Mouse (Mus musculus) midbrain, embryonic 12.5 days (tissue): Measurements from ENCODE around the gene Mtus2. TPM values are rescaled to one million over a fixed set of nuclear protein-coding genes. Genes with fewer than 3 reads are reported as not detected.

Experiments used
- ATAC-seq: fragments of 200-750 bp; cut with Nextera tagmentation; 2 replicates; pipeline ENCODE4 v1.8.0; 2017; ENCODE audit warnings: low read depth, moderate TSS enrichment, moderate library complexity; ENCODE audit not compliant: low FRiP score
- H3K27ac ChIP-seq: fragments of 300-500 bp; sonication (generic); replicated peaks from 2 replicates; pipeline ENCODE4 v1.5.1; 2016; ENCODE audit warnings: mild to moderate bottlenecking
- H3K27me3 ChIP-seq: fragments of 300-500 bp; sonication (generic); 2 replicates; pipeline ENCODE4 v1.6.1; 2016; ENCODE audit warnings: mild to moderate bottlenecking
- H3K36me3 ChIP-seq: fragments of 300-500 bp; sonication (generic); 2 replicates; pipeline ENCODE4 v1.6.1; 2016
- H3K4me1 ChIP-seq: fragments of 300-500 bp; sonication (generic); 2 replicates; pipeline ENCODE4 v1.6.1; 2016
- H3K4me2 ChIP-seq: fragments of 300-500 bp; sonication (generic); replicated peaks from 2 replicates; pipeline ENCODE4 v1.6.1; 2016; ENCODE audit warnings: mild to moderate bottlenecking, moderate library complexity
- H3K4me3 ChIP-seq: fragments of 300-500 bp; sonication (generic); 2 replicates; pipeline ENCODE4 v1.5.1; 2016; ENCODE audit warnings: mild to moderate bottlenecking
- H3K9ac ChIP-seq: fragments of 300-500 bp; sonication (generic); replicated peaks from 2 replicates; pipeline ENCODE4 v1.6.1; 2016; ENCODE audit warnings: mild to moderate bottlenecking, moderate library complexity
- H3K9me3 ChIP-seq: fragments of 300-500 bp; sonication (generic); 2 replicates; pipeline ENCODE4 v1.6.1; 2016; ENCODE audit warnings: mild to moderate bottlenecking
- WGBS: fragments of 180-500 bp; shearing (Covaris S2); methylation state at CpG from one replicate; pipeline ENCODE4 v1.1.7; 2016; 5-methylcytosine and 5-hydroxymethylcytosine counted together
- polyA plus RNA-seq: library from polyadenylated mRNA; unstranded; fragments of >200 nt; fragmentation: Nextera tagmentation; extraction: Ambion mirVana; gene quantifications from 2 replicates; pipeline ENCODE4 v1.2.1, GENCODE M21; 2016

Mtus2 gene
- polyA plus RNA-seq, 1 experiment from 2014 or later, result 25.4 TPM

DNA sequence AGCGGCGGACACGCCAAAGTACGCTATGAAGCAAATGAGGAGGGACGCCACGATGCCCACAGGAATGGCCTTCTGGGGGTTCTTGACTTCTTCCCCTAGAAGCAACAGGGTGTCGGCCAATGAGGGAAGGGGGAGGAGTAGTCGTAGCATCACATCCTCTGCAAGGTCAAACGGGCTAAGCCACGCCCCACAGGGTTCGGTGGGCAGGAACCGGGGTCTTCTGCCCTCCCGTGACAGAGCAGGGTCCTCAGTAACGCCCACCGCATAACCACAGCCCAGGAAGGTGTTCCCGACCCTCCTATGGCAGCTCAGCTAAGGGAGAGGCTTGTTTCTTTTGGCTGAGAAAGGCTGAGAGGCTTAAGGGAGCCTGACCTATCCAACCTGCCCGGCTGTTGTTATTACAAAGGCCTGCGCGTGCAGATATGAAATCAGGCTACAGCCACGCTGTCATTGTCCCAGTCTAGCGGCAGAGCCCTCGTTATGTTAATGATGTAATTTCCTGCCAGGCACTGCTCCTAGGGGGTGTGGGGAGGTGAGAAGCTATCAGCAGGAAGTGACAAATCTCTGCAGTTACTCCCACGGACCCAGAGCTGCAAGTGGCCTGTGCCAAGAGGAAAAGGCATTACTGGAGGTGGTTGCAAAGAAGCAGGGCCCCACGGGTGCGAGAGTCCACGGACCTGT, 385.1 kb downstream of the Mtus2 start:
- no peak overlapping the region for H3K9ac ChIP-seq
- H3K4me2 ChIP-seq, result peak overlapping the region; percentile 29
- 0 out of 2 replicates have a peak, but pooled peaks have one; percentile 30 for ATAC-seq
- no peaks in the 10 kb centered on the region for H3K9me3 ChIP-seq
- H3K27ac ChIP-seq, result no peak overlapping the region
- 0 out of 2 replicates have a peak, but pooled peaks cover 5% of the 10 kb centered on the region for H3K36me3 ChIP-seq
- no peaks in the 10 kb centered on the region for H3K27me3 ChIP-seq
- H3K4me3 ChIP-seq, result 0 out of 2 replicates have a peak overlapping the region, but pooled peaks have one; percentile 7
- WGBS, result 33% methylated on average over 26 of the region's 26 CpGs
- 0 out of 2 replicates have a peak, but pooled peaks cover 7% of the 10 kb centered on the region for H3K4me1 ChIP-seq

DNA sequence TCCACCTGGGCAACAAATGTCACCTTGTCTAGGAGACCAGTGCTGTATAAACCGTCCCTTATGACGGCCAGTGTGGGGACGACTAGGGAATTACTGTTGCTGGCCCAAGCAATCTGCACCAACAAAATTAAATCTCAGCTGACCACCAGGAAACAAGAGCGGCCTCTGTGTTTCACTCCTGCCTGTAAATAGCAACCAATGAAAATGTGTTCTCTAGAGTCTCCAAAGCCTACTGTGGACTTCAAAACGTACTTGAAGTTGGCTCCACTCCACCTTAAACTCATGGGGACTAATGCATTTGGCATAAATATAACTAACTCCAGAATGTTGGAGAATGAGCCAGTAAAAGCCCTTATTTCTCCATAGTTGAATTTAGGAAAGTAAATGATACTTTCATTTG, 387.3 kb downstream of the Mtus2 start:
- H3K9me3 ChIP-seq, result no peaks in the 10 kb centered on the region
- H3K27ac ChIP-seq, result no peak overlapping the region
- no peak overlapping the region for H3K4me3 ChIP-seq
- no peak overlapping the region for H3K9ac ChIP-seq
- no peak overlapping the region for H3K4me2 ChIP-seq
- no peaks in the 10 kb centered on the region for H3K27me3 ChIP-seq
- 0 out of 2 replicates have a peak, but pooled peaks cover 5% of the 10 kb centered on the region for H3K36me3 ChIP-seq
- 89% methylated on average over 5 of the region's 5 CpGs for WGBS
- 0 out of 2 replicates have a peak, but pooled peaks cover 7% of the 10 kb centered on the region for H3K4me1 ChIP-seq
- no peak for ATAC-seq

DNA sequence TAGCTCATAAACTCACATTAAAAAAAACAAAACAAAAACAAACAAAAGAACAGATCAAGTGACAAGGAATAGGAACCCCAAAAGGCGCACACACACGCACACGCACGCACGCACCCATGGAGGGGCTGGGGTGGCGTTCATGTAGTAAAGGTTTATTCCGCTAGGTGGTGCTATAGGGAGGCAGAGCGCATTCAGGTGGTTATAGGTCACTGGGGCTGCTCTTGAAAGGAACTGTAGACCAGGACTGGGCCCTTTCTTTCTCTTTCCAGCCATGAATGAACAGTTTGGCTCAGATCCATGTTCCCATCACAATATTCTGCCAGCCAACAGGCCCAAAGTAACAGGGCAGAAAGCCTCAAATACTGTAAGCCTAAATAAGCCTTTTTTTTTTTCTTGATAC, 389.4 kb downstream of the Mtus2 start:
- Histone ChIP-seq H3K36me3 (0 out of 2 replicates have a peak, but pooled peaks cover 5% of the 10 kb centered on the region), H3K27ac (no peak overlapping the region), H3K4me3 (no peak overlapping the region), H3K9ac (no peak overlapping the region), H3K27me3 (no peaks in the 10 kb centered on the region), H3K4me2 (no peak overlapping the region), H3K9me3 (no peaks in the 10 kb centered on the region), H3K4me1 (0 out of 2 replicates have a peak, but pooled peaks cover 7% of the 10 kb centered on the region)
- ATAC-seq, result no peak
- WGBS, result 85% methylated on average over 8 of the region's 8 CpGs

DNA sequence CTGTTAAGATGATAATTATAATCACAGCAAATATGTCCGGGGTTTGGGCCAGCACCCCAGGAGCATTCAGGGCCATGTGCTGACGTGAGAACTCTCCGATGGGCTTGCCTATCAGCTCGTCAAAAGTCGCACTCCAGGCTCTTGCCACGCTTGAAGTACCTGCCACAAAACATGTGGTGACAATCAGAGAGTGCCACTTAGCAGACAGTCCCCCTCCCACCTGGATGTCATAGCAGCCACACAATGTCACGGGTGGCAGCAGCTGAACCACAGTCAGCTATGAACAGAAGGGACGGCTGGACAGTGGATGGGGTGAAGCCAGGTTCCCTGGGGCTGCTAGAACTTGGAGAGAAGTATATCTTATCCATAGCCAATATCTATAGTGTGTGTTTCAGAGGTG, 391.0 kb downstream of the Mtus2 start:
- no peaks in the 10 kb centered on the region for H3K4me1 ChIP-seq
- WGBS, result 77% methylated on average over 8 of the region's 8 CpGs
- H3K4me2 ChIP-seq, result no peak overlapping the region
- H3K36me3 ChIP-seq, result 0 out of 2 replicates have a peak, but pooled peaks cover 5% of the 10 kb centered on the region
- no peak overlapping the region for H3K27ac ChIP-seq
- ATAC-seq, result no peak
- H3K9me3 ChIP-seq, result no peaks in the 10 kb centered on the region
- H3K4me3 ChIP-seq, result no peak overlapping the region
- no peaks in the 10 kb centered on the region for H3K27me3 ChIP-seq
- H3K9ac ChIP-seq, result no peak overlapping the region

DNA sequence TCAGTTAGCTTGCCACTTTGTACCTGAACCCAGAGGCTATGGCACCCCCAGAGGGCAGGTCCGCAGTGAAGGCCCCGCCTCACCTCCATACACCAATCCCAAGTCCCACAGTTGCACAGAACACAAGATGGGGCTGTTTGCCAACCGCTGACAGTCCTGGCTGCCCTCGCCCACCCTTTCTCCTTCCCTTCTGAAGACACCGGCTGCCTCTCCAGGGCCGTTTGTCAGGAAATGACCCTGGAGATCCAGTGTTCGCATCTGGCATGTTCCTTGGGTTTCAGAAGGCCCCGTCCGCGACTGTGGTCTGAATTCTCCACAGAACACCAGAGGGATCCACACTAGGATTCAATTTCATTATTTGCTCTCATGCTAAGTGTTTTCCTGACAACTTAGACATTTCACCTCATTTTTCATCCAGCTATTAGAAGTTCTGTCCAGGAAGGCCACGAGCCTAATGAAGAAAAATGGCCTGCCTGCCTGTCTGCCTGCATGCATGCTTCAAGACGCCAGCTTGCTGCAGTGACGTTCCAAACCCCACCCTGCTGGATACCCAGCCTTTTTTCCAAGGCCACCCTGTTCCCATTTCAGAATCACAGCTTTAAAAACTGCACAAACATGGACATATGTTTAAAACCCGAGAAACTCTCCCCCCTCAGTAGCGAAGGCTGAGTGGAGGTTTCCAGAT, 392.3 kb downstream of the Mtus2 start:
- WGBS, result 85% methylated on average over 15 of the region's 15 CpGs
- no peaks in the 10 kb centered on the region for H3K27me3 ChIP-seq
- 0 out of 2 replicates have a peak, but pooled peaks cover 5% of the 10 kb centered on the region for H3K36me3 ChIP-seq
- no peaks in the 10 kb centered on the region for H3K9me3 ChIP-seq
- H3K4me1 ChIP-seq, result no peaks in the 10 kb centered on the region
- H3K4me3 ChIP-seq, result no peak overlapping the region
- ATAC-seq, result no peak
- no peak overlapping the region for H3K27ac ChIP-seq
- H3K9ac ChIP-seq, result no peak overlapping the region
- no peak overlapping the region for H3K4me2 ChIP-seq

DNA sequence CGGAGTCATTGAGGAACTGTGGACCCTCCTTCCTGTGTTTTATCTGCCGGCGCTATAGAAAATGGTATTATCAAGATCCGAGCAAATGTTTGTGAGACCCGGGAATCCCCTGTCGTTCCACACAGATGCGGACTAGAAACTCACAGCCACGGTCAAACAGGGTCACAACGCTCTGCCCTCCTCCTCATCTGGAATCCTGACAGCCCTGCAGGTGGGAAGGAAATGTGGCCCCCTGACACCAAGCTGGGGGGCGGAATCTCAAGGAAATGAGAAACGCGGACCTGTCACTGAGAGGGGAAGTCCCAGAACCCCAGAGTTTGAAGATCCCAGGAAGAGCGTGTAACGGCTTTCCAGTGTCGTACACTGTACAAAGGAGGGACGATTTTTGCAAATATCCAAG, 396.3 kb downstream of the Mtus2 start:
- Histone ChIP-seq H3K9ac (no peak overlapping the region), H3K27ac (no peak overlapping the region), H3K9me3 (no peaks in the 10 kb centered on the region), H3K27me3 (no peaks in the 10 kb centered on the region), H3K4me3 (no peak overlapping the region), H3K4me2 (no peak overlapping the region), H3K4me1 (no peaks in the 10 kb centered on the region), H3K36me3 (no peaks in the 10 kb centered on the region)
- no peak for ATAC-seq
- 86% methylated on average over 16 of the region's 16 CpGs for WGBS

DNA sequence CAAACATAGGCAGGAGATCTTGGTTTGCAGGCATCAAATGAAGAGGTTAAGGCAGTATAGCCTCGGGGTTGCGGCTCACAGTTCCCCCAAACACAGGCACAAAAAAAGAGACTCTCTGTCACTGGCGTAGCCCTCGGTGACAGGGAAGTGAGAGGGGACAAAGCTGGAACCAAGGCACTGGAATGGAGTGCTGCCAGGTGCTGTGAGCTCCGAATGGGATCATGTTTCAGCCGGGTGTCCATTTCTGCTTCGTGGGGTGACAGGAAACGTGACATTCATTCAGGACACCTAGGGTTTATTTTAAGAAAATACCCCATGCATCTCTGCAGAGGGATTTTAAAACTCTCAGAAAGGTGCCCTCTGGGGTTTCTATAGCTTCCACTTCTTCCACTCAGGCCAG, 397.4 kb downstream of the Mtus2 start:
- 81% methylated on average over 8 of the region's 8 CpGs for WGBS
- Histone ChIP-seq H3K36me3 (no peaks in the 10 kb centered on the region), H3K9me3 (no peaks in the 10 kb centered on the region), H3K27ac (no peak overlapping the region), H3K4me2 (no peak overlapping the region), H3K27me3 (no peaks in the 10 kb centered on the region), H3K4me1 (no peaks in the 10 kb centered on the region), H3K9ac (no peak overlapping the region), H3K4me3 (no peak overlapping the region)
- ATAC-seq, result no peak

DNA sequence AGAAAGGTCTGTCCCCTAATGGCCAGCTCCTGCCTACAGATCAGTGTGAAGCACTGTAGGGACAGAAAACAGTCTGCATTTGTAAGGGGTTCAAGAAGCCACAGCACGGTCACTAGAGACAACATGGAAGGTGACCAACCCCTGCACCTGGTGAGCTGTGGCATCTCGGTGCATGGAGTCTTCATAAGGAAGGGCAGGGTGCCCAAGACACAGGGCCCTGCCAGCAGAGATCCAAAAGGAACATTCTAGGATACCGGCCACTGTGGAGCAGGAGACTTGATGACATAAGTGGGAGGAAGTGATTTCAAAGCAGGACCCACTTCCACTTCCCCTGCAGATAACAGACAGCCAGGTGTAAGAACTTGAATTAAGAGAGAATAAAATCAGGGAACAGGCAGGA, 398.7 kb downstream of the Mtus2 start:
- H3K9ac ChIP-seq, result no peak overlapping the region
- WGBS, result 84% methylated on average over 3 of the region's 3 CpGs

DNA sequence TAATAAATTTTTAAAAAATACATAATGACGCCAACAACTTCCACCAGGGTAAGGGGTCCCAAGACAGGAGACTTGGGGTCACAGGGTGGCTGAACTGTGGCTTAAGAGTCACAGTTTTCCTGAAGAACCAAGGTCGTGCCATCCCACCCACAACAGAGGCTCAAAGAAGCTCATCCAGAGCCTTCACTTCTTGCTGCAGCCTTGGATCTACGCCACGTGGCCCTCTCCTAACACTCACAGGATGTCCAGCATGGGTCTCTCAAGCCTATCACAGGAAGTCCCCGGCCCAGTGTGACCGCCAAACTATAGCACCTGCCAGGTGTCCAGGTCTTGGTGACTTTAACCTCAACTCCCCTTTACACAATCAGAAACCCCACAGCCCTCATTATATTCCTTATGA, 400.0 kb downstream of the Mtus2 start:
- H3K4me1 ChIP-seq, result no peaks in the 10 kb centered on the region
- H3K4me3 ChIP-seq, result no peak overlapping the region
- 97% methylated on average over 6 of the region's 6 CpGs for WGBS

More for the DNA sequence above, 398.7 kb downstream of the Mtus2 start:
- ATAC-seq, result no peak
- H3K4me2 ChIP-seq, result no peak overlapping the region
- H3K9me3 ChIP-seq, result no peaks in the 10 kb centered on the region
- H3K4me1 ChIP-seq, result no peaks in the 10 kb centered on the region
- H3K27me3 ChIP-seq, result no peaks in the 10 kb centered on the region
- H3K36me3 ChIP-seq, result no peaks in the 10 kb centered on the region
- no peak overlapping the region for H3K27ac ChIP-seq
- H3K4me3 ChIP-seq, result no peak overlapping the region

DNA sequence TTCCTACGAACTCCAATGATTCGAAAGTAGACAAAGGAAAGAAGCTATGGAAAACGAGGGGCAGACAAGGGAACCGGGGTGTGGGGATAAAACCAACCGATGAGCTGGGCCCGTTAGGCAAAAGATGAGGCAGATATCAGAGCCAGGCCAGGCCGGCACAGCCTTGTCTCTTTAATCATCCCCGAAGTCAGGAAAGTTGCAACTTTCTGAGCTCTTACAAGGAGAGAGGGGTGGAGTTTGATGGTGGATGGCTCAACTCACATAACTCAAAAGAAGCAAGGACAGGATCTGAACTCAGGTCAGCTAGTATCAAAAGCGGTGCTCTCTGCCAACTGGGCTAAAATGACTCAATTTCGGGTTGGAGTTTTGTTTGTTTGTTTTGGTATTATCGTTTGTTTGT, 402.0 kb downstream of the Mtus2 start:
- 94% methylated on average over 11 of the region's 11 CpGs for WGBS
- Histone ChIP-seq H3K27ac (no peak overlapping the region), H3K4me3 (no peak overlapping the region), H3K4me2 (no peak overlapping the region), H3K36me3 (no peaks in the 10 kb centered on the region), H3K27me3 (no peaks in the 10 kb centered on the region), H3K9me3 (no peaks in the 10 kb centered on the region), H3K9ac (no peak overlapping the region), H3K4me1 (no peaks in the 10 kb centered on the region)
- no peak for ATAC-seq

More for the DNA sequence above, 400.0 kb downstream of the Mtus2 start:
- H3K27me3 ChIP-seq, result no peaks in the 10 kb centered on the region
- no peaks in the 10 kb centered on the region for H3K36me3 ChIP-seq
- H3K9me3 ChIP-seq, result no peaks in the 10 kb centered on the region
- no peak overlapping the region for H3K4me2 ChIP-seq
- no peak overlapping the region for H3K9ac ChIP-seq
- H3K27ac ChIP-seq, result no peak overlapping the region
- no peak for ATAC-seq

DNA sequence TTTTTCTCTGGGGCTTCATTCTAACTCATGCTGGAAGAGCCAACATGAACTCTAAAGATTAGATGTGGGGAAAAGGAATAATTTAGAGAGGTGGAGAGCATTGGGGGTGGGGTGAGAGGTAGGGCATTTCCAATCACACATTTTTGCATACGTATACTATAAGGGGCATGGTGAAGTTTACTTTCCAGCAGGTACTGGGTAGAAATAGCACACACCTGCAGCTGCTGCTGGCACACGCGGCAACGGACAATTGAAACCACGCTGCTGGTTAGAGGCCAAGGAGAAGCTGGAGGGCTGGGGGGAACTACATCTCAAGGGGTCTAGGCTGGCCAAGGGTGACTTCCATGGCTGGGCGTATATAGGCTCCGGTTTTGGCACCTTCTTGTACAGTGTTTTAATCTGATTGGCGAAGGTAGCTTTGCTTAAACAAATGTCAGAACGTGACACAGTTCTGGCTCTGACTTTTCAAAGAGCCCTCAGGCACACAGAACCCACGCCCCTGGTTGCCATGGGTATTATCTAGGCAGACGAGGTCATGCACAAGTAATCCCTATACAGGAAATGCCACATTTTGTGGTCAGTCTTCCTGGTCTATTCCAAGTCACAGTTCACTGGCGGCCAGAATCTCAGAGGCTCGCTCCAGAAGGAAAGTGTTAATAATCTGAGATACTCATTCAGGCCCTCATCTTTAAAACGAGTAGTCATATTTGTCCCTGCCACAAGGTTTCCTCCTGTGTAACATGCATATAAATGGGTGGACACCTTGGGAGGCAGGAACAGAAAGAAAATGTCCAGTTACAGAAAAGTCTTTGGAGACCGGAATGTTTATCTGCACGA, 404.0 kb downstream of the Mtus2 start:
- 73% methylated on average over 16 of the region's 16 CpGs for WGBS
- H3K4me2 ChIP-seq, result no peak overlapping the region
- H3K9ac ChIP-seq, result no peak overlapping the region
- H3K27me3 ChIP-seq, result no peaks in the 10 kb centered on the region
- no peaks in the 10 kb centered on the region for H3K9me3 ChIP-seq
- ATAC-seq, result no peak
- no peaks in the 10 kb centered on the region for H3K36me3 ChIP-seq
- H3K4me3 ChIP-seq, result no peak overlapping the region
- no peaks in the 10 kb centered on the region for H3K4me1 ChIP-seq
- no peak overlapping the region for H3K27ac ChIP-seq

DNA sequence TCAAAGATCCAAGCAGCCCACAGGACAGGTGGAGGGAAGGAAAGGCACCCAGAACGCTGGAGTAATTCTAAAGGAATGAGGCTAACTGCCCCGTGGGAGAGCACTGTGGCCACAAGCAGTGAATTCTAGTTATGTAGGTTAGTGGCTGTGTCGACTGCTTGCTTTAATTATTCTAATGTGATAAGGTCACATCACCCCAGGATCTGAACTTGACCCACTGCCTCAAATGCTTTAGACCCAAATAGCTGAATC, 404.6 kb downstream of the Mtus2 start:
- Histone ChIP-seq H3K4me1 (no peaks in the 10 kb centered on the region), H3K9me3 (no peaks in the 10 kb centered on the region), H3K9ac (no peak overlapping the region), H3K4me3 (no peak overlapping the region), H3K4me2 (no peak overlapping the region), H3K27me3 (no peaks in the 10 kb centered on the region), H3K36me3 (no peaks in the 10 kb centered on the region), H3K27ac (no peak overlapping the region)
- ATAC-seq, result no peak
- WGBS, result 62% methylated on average over 3 of the region's 3 CpGs
